Mouse (Mus musculus) heart, embryonic 15.5 days (tissue): ENCODE results near the gene Uggt2. TPM values are rescaled to one million over a fixed set of nuclear protein-coding genes. Genes with fewer than 3 reads are reported as not detected.

Source experiments
- ATAC-seq: fragments of 200-750 bp; cut with Nextera tagmentation; replicated peaks from 2 replicates; pipeline ENCODE4 v1.8.0; 2017; ENCODE audit warnings: low read depth, moderate TSS enrichment; ENCODE audit not compliant: insufficient number of reproducible peaks, insufficient read depth, low FRiP score
- H3K27ac ChIP-seq: fragments of 300-500 bp; sonication (generic); 2 replicates; pipeline ENCODE4 v1.5.1; 2015; ENCODE audit warnings: mild to moderate bottlenecking, inconsistent platforms
- H3K27me3 ChIP-seq: fragments of 300-500 bp; sonication (generic); 2 replicates; pipeline ENCODE4 v1.6.1; 2015; ENCODE audit warnings: inconsistent platforms
- H3K36me3 ChIP-seq: fragments of 300-500 bp; sonication (generic); 2 replicates; pipeline ENCODE4 v1.6.1; 2015; ENCODE audit warnings: mild to moderate bottlenecking, inconsistent platforms
- H3K4me1 ChIP-seq: fragments of 300-500 bp; sonication (generic); replicated peaks from 2 replicates; pipeline ENCODE4 v1.6.1; 2015; ENCODE audit warnings: inconsistent platforms
- H3K4me2 ChIP-seq: fragments of 300-500 bp; sonication (generic); 2 replicates; pipeline ENCODE4 v1.6.1; 2015; ENCODE audit warnings: inconsistent platforms, mild to moderate bottlenecking, moderate library complexity
- H3K4me3 ChIP-seq: fragments of 300-500 bp; sonication (generic); 2 replicates; pipeline ENCODE4 v1.5.1; 2015; ENCODE audit warnings: mild to moderate bottlenecking, inconsistent platforms
- H3K9ac ChIP-seq: fragments of 300-500 bp; sonication (generic); 2 replicates; pipeline ENCODE4 v1.6.1; 2015; ENCODE audit warnings: mild to moderate bottlenecking, inconsistent platforms
- H3K9me3 ChIP-seq: fragments of 300-500 bp; sonication (generic); replicated peaks from 2 replicates; pipeline ENCODE4 v1.6.1; 2016; ENCODE audit warnings: inconsistent platforms
- WGBS: fragments of 180-500 bp; shearing (Covaris S2); methylation state at CpG from one replicate; pipeline ENCODE4 v1.1.7; 2015; ENCODE audit warnings: mixed read lengths; 5-methylcytosine and 5-hydroxymethylcytosine counted together
- polyA plus RNA-seq: library from polyadenylated mRNA; unstranded; fragments of >200 nt; fragmentation: Nextera tagmentation; extraction: Ambion mirVana; gene quantifications from 2 replicates; pipeline ENCODE4 v1.2.1, GENCODE M21; 2015

Gene Uggt2
- polyA plus RNA-seq, 1 experiment from 2014 or later: 7.4 TPM

- H3K27ac ChIP-seq: no peak overlapping the region
- H3K4me1 ChIP-seq: no peaks in the 10 kb centered on the region
- H3K9ac ChIP-seq: no peak overlapping the region
- H3K36me3 ChIP-seq: peaks cover 15% of the 10 kb centered on the region; the same call in 1 of the 2 replicates
- no peaks in the 10 kb centered on the region for H3K27me3 ChIP-seq
- no peak overlapping the region for H3K4me3 ChIP-seq
- no peak overlapping the region for H3K4me2 ChIP-seq
- no peaks in the 10 kb centered on the region for H3K9me3 ChIP-seq
- WGBS: 60% methylated on average over 2 of the region's 2 CpGs
- ATAC-seq: no peak
Measured at GRCm38 (mm10) chr14:119027675-119028253, 71.5 kb downstream of the Uggt2 start.

DNA sequence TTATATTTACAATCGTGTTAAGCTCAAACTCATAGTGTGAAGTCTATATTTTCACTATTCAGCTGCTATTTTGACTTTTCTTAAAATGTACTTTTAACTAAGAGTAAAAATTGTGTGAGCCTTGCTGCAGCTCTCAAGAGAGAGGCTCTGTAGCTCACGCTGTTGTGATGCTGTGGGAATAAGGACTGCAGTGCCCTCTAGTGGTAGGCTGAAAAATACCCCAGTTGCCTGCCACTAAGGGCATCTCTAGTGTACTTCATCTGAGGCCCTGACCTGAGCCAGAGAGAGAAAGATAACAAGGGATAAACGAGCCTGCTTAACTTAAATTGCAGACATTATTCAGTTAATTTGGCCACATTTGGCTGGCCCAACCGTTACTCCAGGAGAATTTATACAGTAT lies 72.1 kb downstream of the Uggt2 start:
- H3K9me3 ChIP-seq: no peaks in the 10 kb centered on the region
- no peak overlapping the region for H3K4me3 ChIP-seq
- H3K4me1 ChIP-seq: no peaks in the 10 kb centered on the region
- H3K9ac ChIP-seq: no peak overlapping the region
- H3K27me3 ChIP-seq: no peaks in the 10 kb centered on the region
- 41% methylated on average over 4 of the region's 4 CpGs for WGBS
- ATAC-seq: no peak
- H3K36me3 ChIP-seq: peaks cover 15% of the 10 kb centered on the region; the same call in 1 of the 2 replicates
- H3K27ac ChIP-seq: no peak overlapping the region
- H3K4me2 ChIP-seq: no peak overlapping the region

DNA sequence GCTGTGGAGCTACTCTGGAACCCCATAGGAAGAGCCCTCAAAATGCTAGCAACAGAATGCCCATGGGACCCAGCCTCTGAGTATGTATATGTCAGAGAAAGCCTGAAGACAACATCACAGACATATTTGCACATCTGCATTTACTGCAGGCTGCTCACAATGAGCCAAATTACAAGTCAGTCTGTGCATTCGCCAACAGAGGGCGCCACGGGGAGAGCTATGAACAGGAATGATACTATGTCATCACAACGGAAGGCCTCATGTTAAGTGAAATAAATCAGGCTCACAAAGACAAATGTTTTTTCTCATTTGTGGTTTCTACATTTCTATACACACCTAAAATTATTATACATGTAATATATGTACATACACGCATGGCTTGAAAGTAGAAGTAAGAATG lies 73.3 kb downstream of the Uggt2 start:
- Histone ChIP-seq H3K27me3 (no peaks in the 10 kb centered on the region), H3K9ac (no peak overlapping the region), H3K4me1 (no peaks in the 10 kb centered on the region), H3K36me3 (peaks cover 7% of the 10 kb centered on the region; the same call in 1 of the 2 replicates), H3K4me2 (no peak overlapping the region), H3K9me3 (no peaks in the 10 kb centered on the region), H3K27ac (no peak overlapping the region), H3K4me3 (no peak overlapping the region)
- 63% methylated on average over 5 of the region's 5 CpGs for WGBS
- ATAC-seq: no peak

DNA sequence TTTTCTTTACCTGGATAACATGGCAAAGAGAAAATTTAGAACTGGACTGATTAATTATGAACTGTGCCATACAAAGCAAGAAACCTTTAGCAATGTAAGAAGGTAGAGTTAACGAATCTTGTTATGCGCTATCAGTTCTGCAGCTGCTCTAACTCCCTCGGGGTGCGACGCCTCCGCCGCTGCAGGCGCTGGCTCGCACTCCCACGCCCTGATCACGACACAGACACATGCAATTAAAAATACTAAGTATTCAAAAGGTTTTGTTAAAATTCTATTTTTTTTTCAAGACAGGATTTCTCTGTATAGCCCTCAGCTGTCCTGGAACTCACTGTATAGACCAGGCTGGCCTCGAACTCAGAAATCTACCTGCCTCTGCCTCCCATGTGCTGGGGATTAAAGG lies 85.7 kb downstream of the Uggt2 start:
- H3K27ac ChIP-seq: no peak overlapping the region
- 71% methylated on average over 12 of the region's 12 CpGs for WGBS
- no peaks in the 10 kb centered on the region for H3K27me3 ChIP-seq
- no peak overlapping the region for H3K9ac ChIP-seq
- H3K9me3 ChIP-seq: no peaks in the 10 kb centered on the region
- H3K4me1 ChIP-seq: no peaks in the 10 kb centered on the region
- H3K36me3 ChIP-seq: no peaks in the 10 kb centered on the region
- no peak overlapping the region for H3K4me2 ChIP-seq
- no peak overlapping the region for H3K4me3 ChIP-seq
- ATAC-seq: no peak

GRCm38 (mm10) chr14:119012607-119013431 lies 86.4 kb downstream of the Uggt2 start:
- Histone ChIP-seq H3K27me3 (no peaks in the 10 kb centered on the region), H3K4me3 (no peak overlapping the region), H3K9me3 (no peaks in the 10 kb centered on the region), H3K4me1 (peaks cover 4% of the 10 kb centered on the region; the same call in 1 of the 2 replicates), H3K27ac (no peak overlapping the region), H3K9ac (no peak overlapping the region), H3K36me3 (no peaks in the 10 kb centered on the region), H3K4me2 (peak overlapping the region; percentile 19)
- no peak; the same call in 1 of the 2 replicates for ATAC-seq
- WGBS: 70% methylated on average over 23 of the region's 23 CpGs

DNA sequence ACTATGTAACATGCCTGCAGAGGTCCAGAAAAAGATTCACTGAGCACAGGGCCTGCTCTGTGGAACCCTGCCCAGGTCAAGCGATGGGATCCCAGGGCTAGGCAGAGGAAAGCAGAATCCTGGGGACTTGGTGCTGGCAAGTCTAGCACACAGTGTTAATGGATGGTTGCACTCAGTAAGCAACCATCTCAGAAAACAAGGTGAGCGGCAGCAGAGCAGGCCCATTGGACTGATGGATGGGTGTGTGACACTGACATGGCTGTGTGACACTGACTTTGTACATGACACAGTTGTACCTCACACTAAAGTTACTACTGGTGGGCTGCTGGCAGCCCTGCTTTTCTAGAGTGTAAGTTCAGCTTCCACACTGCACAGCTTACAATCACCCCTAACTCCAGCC lies 89.7 kb downstream of the Uggt2 start:
- Histone ChIP-seq H3K4me2 (no peak overlapping the region), H3K9me3 (no peaks in the 10 kb centered on the region), H3K27ac (no peak overlapping the region), H3K4me3 (no peak overlapping the region), H3K9ac (no peak overlapping the region), H3K36me3 (no peaks in the 10 kb centered on the region), H3K27me3 (no peaks in the 10 kb centered on the region), H3K4me1 (peaks cover 8% of the 10 kb centered on the region)
- no peak for ATAC-seq
- 92% methylated on average over 2 of the region's 2 CpGs for WGBS

GRCm38 (mm10) chr14:119008031-119008590 lies 91.1 kb downstream of the Uggt2 start:
- Histone ChIP-seq H3K27ac (no peak overlapping the region; the same call in none of the 2 replicates), H3K27me3 (no peaks in the 10 kb centered on the region), H3K4me3 (peak overlapping the region; percentile 54), H3K36me3 (no peaks in the 10 kb centered on the region), H3K4me1 (peaks cover 8% of the 10 kb centered on the region), H3K9me3 (no peaks in the 10 kb centered on the region), H3K4me2 (peak overlapping the region; percentile 94), H3K9ac (peak overlapping the region; percentile 52)
- 57% methylated on average over 7 of the region's 7 CpGs for WGBS
- ATAC-seq: no peak

DNA sequence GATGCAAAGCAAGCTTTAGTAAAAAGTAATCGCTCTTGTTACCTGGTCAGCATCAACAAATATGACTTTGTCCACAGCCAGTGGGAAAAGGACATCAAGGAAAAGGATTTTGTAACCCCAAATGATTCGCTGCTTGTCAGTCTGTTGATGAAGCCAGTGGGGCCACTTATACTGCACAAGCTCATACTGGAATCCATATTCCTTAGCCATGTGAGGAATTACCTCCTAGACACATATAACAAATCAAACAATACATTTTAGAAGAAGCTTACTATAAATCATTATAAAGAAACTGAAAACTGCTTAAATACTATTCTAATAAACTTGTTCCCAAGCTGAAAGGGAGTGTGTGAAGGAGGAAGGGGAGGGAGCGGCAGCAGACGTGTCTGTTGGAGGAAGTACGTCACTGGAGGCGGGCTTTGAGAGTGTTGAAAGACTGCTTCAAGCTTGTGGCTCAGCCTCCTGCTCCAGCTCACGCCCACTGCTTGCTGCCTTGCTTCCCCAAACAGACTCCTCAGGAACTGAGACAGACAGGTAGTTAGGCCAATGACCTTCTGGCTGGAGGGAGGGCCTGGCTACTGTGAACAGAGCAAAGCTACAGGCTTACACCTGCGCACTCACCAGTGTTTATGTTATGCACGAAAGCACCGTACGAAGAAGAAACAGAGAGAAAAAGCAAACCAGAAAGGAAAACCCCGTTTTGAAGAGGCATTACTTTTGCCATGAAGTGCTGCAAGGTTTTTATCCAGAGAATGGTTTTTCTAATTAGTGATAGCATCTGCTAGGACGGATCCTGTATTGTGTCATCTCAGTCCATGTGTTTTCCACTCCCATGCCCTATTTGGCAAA lies 91.9 kb downstream of the Uggt2 start:
- Histone ChIP-seq H3K9me3 (no peaks in the 10 kb centered on the region), H3K9ac (peak overlapping the region; percentile 53), H3K27me3 (no peaks in the 10 kb centered on the region), H3K36me3 (peaks cover 3% of the 10 kb centered on the region; the same call in 1 of the 2 replicates), H3K27ac (peak overlapping the region; percentile 79), H3K4me1 (peaks cover 8% of the 10 kb centered on the region), H3K4me2 (peak overlapping the region; percentile 94), H3K4me3 (peak overlapping the region; percentile 54)
- ATAC-seq: peak; percentile 100
- WGBS: under 1% methylated on average over 13 of the region's 13 CpGs

GRCm38 (mm10) chr14:119006441-119007102 lies 92.7 kb downstream of the Uggt2 start:
- 2% methylated on average over 49 of the region's 49 CpGs for WGBS
- H3K4me3 ChIP-seq: peak overlapping the region; percentile 54
- ATAC-seq: no peak
- peak overlapping the region; percentile 79 for H3K27ac ChIP-seq
- H3K4me2 ChIP-seq: peak overlapping the region; percentile 94
- peaks cover 8% of the 10 kb centered on the region; the same call in 1 of the 2 replicates for H3K36me3 ChIP-seq
- H3K9me3 ChIP-seq: no peaks in the 10 kb centered on the region
- H3K27me3 ChIP-seq: no peaks in the 10 kb centered on the region
- peaks cover 8% of the 10 kb centered on the region for H3K4me1 ChIP-seq
- peak overlapping the region; percentile 53 for H3K9ac ChIP-seq

DNA sequence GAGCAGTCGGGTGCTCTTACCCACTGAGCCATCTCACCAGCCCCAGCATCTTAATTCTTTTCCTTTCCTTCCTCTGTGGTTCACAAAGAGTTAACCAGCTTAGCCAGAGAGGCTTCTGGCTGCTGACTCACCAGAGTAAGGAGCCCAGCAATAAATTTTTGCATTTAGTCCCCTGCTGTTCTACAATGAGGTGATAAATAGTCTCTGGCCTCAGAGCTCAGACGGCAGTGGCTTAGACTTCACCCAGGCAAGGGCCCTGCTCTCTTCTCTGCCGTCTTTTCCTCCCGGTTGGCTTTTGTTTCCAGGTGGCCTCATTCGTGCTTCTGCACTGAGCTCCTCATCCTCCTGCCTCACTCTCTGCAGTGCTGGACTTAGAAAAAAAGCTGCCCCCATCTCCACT lies 93.4 kb downstream of the Uggt2 start:
- peak overlapping the region; percentile 94 for H3K4me2 ChIP-seq
- H3K9me3 ChIP-seq: no peaks in the 10 kb centered on the region
- 0 out of 2 replicates have a peak overlapping the region, but pooled peaks have one; percentile 4 for H3K4me3 ChIP-seq
- H3K4me1 ChIP-seq: peaks cover 8% of the 10 kb centered on the region
- no peak overlapping the region for H3K27ac ChIP-seq
- H3K36me3 ChIP-seq: peaks cover 12% of the 10 kb centered on the region; the same call in 1 of the 2 replicates
- 19% methylated on average over 5 of the region's 5 CpGs for WGBS
- ATAC-seq: no peak
- no peak overlapping the region for H3K9ac ChIP-seq
- H3K27me3 ChIP-seq: no peaks in the 10 kb centered on the region
